Mouse (Mus musculus) kidney, adult 11 months (tissue): ENCODE results near the gene Tmem253.
A peak's percentile ranks its signal among the peaks of the same experiment; 100 is the strongest.

Source experiments
- DNase-seq: peaks from one replicate; pipeline ENCODE4 v3.0.0; 2022

Gene Tmem253

GRCm38 (mm10) chr14:52008321-52009203 lies 6.9 kb upstream of the Tmem253 start:
- DNase-seq, result peak; percentile 86

DNA sequence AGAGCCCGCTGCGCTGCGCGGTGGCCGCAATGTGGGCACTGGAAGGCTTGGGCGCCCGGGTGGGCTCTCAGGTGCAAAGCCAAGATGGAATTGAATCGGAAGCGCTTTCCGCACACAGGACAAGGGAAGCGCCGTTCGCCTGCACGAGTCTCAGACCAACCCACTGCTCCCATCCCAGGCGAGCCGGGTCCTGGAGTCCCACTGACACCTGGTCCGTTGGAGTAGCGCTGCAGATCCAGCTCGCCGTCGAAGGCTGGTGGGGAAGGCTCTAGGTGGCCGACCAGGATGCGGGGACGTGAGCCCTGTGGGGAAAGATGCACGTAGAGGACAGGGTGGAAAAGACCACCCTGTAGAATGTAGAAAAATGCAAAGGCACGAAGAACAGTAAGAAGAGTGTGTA lies 6.1 kb upstream of the Tmem253 start:
- no peak for DNase-seq

- DNase-seq, result no peak
Observed at GRCm38 (mm10) chr14:52009841-52010240, 5.6 kb upstream of the Tmem253 start.

GRCm38 (mm10) chr14:52010446-52011111 lies 4.9 kb upstream of the Tmem253 start:
- DNase-seq, result peak; percentile 75

DNA sequence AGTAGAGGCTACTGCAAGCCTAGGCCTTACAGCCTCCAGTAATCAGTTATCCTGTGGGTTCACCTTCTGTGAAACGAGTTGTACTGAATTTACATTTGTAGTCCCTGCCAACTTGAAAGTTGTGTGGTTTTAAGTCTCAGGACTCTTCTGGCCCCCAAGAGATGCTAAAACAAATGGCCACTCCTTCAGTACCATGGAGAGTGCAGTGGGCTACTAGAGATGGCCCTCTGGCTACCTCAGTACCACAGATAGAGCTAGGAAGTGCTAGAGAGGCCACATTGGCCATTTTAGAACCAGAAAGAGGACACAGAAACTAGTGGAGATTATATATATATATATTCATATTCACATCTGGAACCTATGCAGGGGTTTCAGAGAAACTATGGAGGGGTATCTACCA lies 3.8 kb upstream of the Tmem253 start:
- DNase-seq, result no peak

DNA sequence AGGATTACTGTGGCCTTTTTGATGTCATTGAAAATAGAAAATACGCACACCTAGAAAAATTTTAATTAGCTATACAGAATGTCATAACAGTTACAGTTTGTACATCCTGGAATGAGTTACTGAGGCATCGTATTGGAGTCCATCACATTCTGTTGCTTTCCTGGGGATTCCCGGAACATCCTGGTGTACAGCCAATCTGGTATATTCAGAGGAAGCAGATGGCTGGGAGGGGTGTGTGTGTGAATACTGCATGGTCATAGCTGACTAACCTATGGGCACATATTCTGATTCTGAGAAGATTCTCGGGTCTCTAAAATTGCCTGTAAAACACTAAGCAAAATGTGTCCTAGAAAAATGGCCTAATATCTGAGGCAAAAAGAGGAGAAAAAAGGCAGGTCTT lies 3.4 kb upstream of the Tmem253 start:
- no peak for DNase-seq

- DNase-seq, result no peak
Observed at GRCm38 (mm10) chr14:52012553-52012952, 2.9 kb upstream of the Tmem253 start.

DNA sequence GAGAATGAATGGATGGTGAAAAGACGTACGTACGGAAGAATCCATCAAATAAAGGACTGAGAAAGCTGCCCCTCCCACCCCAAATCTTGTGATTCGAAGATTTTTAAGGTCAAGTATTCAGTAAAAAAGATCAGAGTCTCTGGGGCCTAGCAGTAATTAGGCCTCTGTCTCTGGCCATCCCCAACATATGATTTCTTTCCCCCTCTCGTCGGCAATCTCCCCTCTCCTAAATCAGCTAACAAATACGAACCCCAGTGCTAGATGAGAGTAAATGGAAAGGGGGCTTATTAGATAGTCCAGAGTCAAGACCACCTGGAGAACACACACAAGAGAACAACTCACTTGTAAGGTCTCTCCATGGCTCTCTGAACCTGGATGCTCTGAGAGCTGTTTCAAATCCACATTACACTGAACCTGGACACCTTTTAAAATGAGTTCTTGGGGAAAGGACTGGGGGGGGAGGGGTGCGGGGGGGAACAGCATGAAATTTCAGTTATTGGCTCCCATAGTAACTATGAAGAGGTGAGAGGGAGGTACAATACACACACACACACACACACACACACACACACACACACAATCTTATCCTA lies 2.3 kb upstream of the Tmem253 start:
- DNase-seq, result no peak

GRCm38 (mm10) chr14:52013771-52014219 lies 1.7 kb upstream of the Tmem253 start:
- DNase-seq, result no peak

- no peak for DNase-seq
Observed at GRCm38 (mm10) chr14:52014271-52014760, 1.1 kb upstream of the Tmem253 start.

- DNase-seq, result peak; percentile 52
Observed at GRCm38 (mm10) chr14:52014761-52015311, 622 bp upstream of the Tmem253 start.

GRCm38 (mm10) chr14:52016625-52017405 lies 1.4 kb downstream of the Tmem253 start:
- peak; percentile 64 for DNase-seq

DNA sequence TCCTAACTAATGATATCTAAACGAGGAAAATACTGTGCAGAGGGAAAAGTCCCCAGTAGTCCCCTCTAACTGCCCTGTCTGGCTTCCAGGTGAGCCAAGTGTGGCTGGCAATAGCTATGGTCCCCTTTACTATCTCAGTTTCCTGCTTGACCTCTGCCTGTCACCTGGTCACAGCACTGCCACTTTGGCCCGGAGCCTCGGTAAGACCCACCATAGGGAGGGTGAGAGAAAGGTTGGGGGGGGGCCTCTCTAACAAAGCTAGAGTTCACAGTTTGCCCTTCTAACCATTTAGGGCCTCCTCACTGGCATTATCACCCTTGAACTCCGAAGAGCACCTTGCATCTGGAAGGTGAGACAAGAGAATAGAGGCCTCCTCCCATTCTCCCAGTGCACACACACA lies 2.2 kb downstream of the Tmem253 start:
- no peak for DNase-seq

DNA sequence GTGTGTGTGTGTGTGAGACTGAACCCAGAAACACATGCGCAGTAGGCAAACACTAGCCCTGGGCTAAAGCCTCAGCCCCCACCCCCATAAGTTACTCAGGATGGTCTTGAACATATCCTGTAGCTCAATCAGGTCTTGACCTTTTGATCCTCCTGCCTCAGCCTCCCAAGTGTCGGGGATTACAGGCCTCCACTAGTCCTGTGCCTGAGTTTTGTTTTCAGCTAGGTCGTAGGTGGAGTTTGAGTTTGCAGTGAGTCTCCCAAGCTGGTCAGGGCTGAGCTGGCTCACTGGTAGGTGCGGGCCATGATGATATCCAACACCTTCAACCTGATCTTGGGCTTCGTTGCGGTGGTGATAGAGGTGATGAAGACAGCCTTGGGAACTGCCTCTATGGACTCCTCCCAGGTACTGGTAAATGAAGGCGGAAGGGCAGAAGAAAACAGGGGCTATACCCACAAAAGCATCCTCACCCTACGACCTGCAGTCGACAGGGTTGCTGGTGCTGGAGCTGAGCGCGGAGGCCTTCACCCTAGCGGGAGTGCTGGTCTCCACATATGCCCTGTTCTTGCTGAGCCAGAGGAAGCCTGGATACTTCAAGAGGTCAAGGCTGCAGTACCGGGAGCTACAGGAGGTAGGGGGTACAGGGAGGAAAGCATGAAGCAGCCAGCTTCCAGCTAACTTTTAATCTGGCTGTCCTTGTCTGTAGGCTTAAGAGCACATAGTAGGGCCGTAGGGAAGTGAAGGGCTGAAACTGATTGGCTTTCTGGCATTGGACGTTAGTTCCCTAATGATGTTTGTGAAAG lies 3.0 kb downstream of the Tmem253 start:
- DNase-seq, result no peak

DNA sequence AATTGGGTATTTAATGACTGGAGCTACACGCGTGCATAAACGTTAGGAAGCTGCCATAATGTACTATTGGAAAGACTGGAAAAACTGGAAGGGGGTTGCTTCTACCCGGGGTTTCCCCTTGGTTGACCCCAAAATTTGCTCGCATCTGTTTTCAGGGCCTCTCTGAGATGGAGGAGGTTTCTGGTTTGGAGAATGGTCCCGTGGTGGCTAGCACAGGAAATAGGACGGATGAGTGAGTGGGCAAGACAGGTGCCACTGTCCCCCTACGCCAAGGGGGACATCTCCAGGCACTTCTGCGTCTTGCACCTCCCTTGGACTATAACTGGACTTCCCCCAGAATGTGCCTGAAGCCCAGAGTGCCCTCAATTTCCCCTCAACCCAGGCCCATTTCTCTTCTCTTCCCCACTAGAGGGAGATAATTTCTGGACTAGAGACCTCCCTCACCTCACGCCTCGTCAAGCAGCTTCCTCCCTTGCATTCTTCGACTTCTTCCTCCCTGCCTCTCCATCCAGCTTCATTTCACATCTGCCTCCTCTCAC lies 3.7 kb downstream of the Tmem253 start:
- DNase-seq, result no peak

- peak; percentile 98 for DNase-seq
Observed at GRCm38 (mm10) chr14:52019590-52020340, 4.3 kb downstream of the Tmem253 start.

GRCm38 (mm10) chr14:52020486-52021137 lies 5.2 kb downstream of the Tmem253 start, which contains the start of gene Zfp219:
Gene Zfp219 (minus strand): TSS chr14:52020733.
- DNase-seq, result peak; percentile 90

DNA sequence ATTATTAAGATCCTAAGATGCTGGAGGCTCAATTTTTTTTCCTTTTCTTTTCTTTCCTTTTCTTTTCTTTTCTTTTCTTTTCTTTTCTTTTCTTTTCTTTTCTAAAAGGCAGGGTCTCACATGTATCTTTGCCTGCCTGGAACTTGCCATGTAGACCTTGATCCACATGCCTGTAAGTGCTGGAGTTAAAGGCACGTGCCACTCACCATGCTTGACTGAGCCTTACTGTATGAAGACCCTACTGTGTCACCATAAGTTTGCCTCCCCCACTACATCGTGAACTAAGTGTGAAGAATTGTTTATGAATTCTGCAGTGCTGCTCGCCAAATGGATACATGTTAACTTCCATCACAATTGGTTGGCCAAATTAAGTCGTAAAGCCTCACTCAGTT lies 5.7 kb downstream of the Tmem253 start:
- DNase-seq, result no peak

- no peak for DNase-seq
Observed at GRCm38 (mm10) chr14:52021568-52022212, 6.2 kb downstream of the Tmem253 start.
